Mouse (Mus musculus) liver, embryonic 14.5 days (tissue): ENCODE data around the gene Spns3. TPM values are rescaled to one million over a fixed set of nuclear protein-coding genes. Genes with fewer than 3 reads are reported as not detected.
A peak's percentile ranks its signal among the peaks of the same experiment; 100 is the strongest.
"Not testable (repeated sequence)": the region's sequence is repeated elsewhere in the genome, so short reads cannot be mapped to it uniquely, and the experiment has no call there.

Experiments
- ATAC-seq: fragments of 200-750 bp; cut with Nextera tagmentation; 2 replicates; pipeline ENCODE4 v1.8.0; 2017; ENCODE audit warnings: moderate number of reproducible peaks, mild to moderate bottlenecking, moderate library complexity; ENCODE audit not compliant: insufficient read depth
- DNase-seq, 3 experiments: peaks; one replicate each; pipeline ENCODE4 v3.0.0-alpha.2; 2012 to 2013; ENCODE audit warnings: low read depth in 3 of 3, low spot score in 3 of 3
- H3K27ac ChIP-seq: fragments of 300-500 bp; sonication (generic); 2 replicates; pipeline ENCODE4 v1.5.1; 2014; ENCODE audit warnings: moderate library complexity, mild to moderate bottlenecking, control low read depth, inconsistent platforms
- H3K27me3 ChIP-seq: fragments of 300-500 bp; sonication (generic); 2 replicates; pipeline ENCODE4 v1.6.1; 2014; ENCODE audit warnings: mild to moderate bottlenecking, low read length, moderate library complexity; ENCODE audit not compliant: control insufficient read depth, insufficient read depth
- H3K36me3 ChIP-seq: fragments of 300-500 bp; sonication (generic); replicated peaks from 2 replicates; pipeline ENCODE4 v1.6.1; 2014; ENCODE audit warnings: low read depth; ENCODE audit not compliant: control insufficient read depth, insufficient read depth
- H3K4me1 ChIP-seq, 2 experiments: fragments of 200-500 bp in 1 of 2; fragments of 300-500 bp in 1 of 2; sonication (generic) in 1 of 2; replicated peaks; 2 replicates each; pipeline ENCODE4 v1.6.1; 2012 to 2014; ENCODE audit warnings: antibody characterized with exemption in 1 of 2, inconsistent platforms in 1 of 2, low read length in 1 of 2; ENCODE audit not compliant: control insufficient read depth in 2 of 2, insufficient read depth in 2 of 2
- H3K4me2 ChIP-seq: fragments of 300-500 bp; sonication (generic); 2 replicates; pipeline ENCODE4 v1.6.1; 2014; ENCODE audit warnings: low read depth, mild to moderate bottlenecking, control low read depth, moderate library complexity
- H3K4me3 ChIP-seq, 2 experiments: fragments of 200-500 bp in 1 of 2; fragments of 300-500 bp in 1 of 2; sonication (generic) in 1 of 2; 2 replicates each; pipeline ENCODE4 v1.5.1; 2012 to 2014; ENCODE audit warnings: low read depth in 2 of 2, low read length in 2 of 2, mild to moderate bottlenecking in 2 of 2, control low read depth in 1 of 2, inconsistent platforms in 1 of 2, moderate library complexity in 1 of 2; ENCODE audit not compliant: insufficient read depth in 1 of 2
- H3K9ac ChIP-seq: fragments of 300-500 bp; sonication (generic); replicated peaks from 2 replicates; pipeline ENCODE4 v1.6.1; 2014; ENCODE audit warnings: mild to moderate bottlenecking, control low read depth, moderate library complexity
- H3K9me3 ChIP-seq: fragments of 300-500 bp; sonication (generic); 2 replicates; pipeline ENCODE4 v1.6.1; 2016; ENCODE audit warnings: low read length, mixed read lengths; ENCODE audit not compliant: control insufficient read depth
- CTCF ChIP-seq: IDR thresholded peaks from 2 replicates; pipeline ENCODE4 v1.5.1; 2016; ENCODE audit warnings: antibody characterized with exemption, low read depth, control low read depth
- EP300 ChIP-seq: IDR thresholded peaks from 2 replicates; pipeline ENCODE4 v1.6.1; 2016; ENCODE audit warnings: antibody characterized with exemption, low read depth
- WGBS: fragments of 180-500 bp; shearing (Covaris S2); extraction: QIAGEN DNeasy Blood & Tissue Kit; methylation state at CpG from one replicate; pipeline ENCODE4 v1.1.7; 2014; ENCODE audit not compliant: insufficient replicate concordance; 5-methylcytosine and 5-hydroxymethylcytosine counted together
- polyA plus RNA-seq, 2 experiments: library from polyadenylated mRNA; depleted of rRNA in 1 of 2; stranded (reverse) in 1 of 2; unstranded in 1 of 2; fragments of >200 nt; fragmentation: Nextera tagmentation in 1 of 2; extraction: Ambion mirVana in 1 of 2; gene quantifications; 2 replicates each; pipeline versions ENCODE4 v1.2.1 to v1.2.3; 2012 to 2014

Spns3 gene
- polyA plus RNA-seq, 2 experiments: 1.3 TPM

DNA sequence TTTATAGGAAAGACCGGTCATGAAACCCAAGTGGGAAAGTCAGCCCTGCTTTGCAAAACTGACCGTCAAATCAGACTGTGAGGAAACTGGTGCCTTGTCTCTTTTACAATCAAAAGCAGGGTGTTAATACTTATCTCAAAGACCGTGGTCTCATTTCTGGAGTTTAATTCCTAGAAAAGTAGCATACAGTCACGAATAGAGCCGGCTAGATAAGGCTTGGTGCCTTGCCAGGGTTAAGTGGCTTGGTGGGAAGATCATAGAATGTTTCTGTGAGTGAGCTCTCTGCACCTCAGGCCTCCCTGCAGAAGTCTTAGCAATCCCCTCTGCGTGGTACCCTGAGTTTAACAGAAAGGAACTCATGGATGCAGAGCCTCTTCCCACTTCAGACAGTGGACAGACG, 5.6 kb downstream of the Spns3 start:
- ATAC-seq (peak; percentile 51; the same call in 1 of the 2 replicates), DNase-seq (no peak)
- H3K27ac ChIP-seq: no peak overlapping the region
- WGBS: 27% methylated on average over 7 of the region's 7 CpGs
- peak overlapping the region; percentile 0; the same call in 1 of the 2 replicates for H3K4me2 ChIP-seq
- no peaks in the 10 kb centered on the region for H3K27me3 ChIP-seq
- H3K36me3 ChIP-seq: no peaks in the 10 kb centered on the region
- no peaks in the 10 kb centered on the region for H3K9me3 ChIP-seq
- H3K9ac ChIP-seq: no peak overlapping the region
- TF ChIP-seq EP300 (no peak), CTCF (no peak)
- peaks cover 4 to 14% of the 10 kb centered on the region in 2 experiments for H3K4me1 ChIP-seq
- H3K4me3 ChIP-seq: no peak overlapping the region

DNA sequence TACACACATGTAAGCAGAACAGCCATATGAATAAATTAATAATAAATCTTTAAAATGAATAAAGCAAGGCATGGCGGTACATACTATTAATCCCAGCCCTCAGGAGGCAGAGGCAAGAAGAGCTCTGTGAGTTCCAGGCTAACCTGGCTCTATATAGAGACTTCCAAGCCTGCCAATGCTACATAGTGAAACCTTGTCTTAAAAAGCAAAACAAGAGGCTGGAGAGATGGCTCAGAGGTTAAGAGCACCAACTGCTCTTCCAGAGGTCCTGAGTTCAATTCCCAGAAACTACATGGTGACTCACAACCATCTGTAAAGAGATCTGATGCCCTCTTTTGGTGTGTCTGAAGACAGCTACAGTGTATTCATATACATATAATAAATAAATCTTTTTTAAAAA, 6.6 kb downstream of the Spns3 start:
- not testable (repeated sequence) for H3K4me3 ChIP-seq

GRCm38 (mm10) chr11:72542586-72542985, 7.7 kb downstream of the Spns3 start:
- 81% methylated on average over 1 of the region's 1 CpGs for WGBS
- no peak overlapping the region for H3K4me2 ChIP-seq
- no peaks in the 10 kb centered on the region for H3K36me3 ChIP-seq
- peaks cover 6 to 22% of the 10 kb centered on the region in 2 experiments for H3K4me1 ChIP-seq
- no peak for TF ChIP-seq CTCF
- TF ChIP-seq EP300: no peak
- no peaks in the 10 kb centered on the region for H3K27me3 ChIP-seq
- no peak for DNase-seq
- no peak for ATAC-seq
- no peaks in the 10 kb centered on the region for H3K9me3 ChIP-seq
- no peak overlapping the region for H3K27ac ChIP-seq
- H3K4me3 ChIP-seq: no peak overlapping the region
- no peak overlapping the region for H3K9ac ChIP-seq

More for the DNA sequence above, 6.6 kb downstream of the Spns3 start:
- not testable (repeated sequence) for H3K27me3 ChIP-seq, DNase-seq, H3K36me3 ChIP-seq, H3K9me3 ChIP-seq, H3K4me2 ChIP-seq, H3K27ac ChIP-seq, H3K9ac ChIP-seq, ATAC-seq
- peaks cover 4 to 14% of the 10 kb centered on the region in 2 experiments for H3K4me1 ChIP-seq
- WGBS: 91% methylated on average over 1 of the region's 1 CpGs

DNA sequence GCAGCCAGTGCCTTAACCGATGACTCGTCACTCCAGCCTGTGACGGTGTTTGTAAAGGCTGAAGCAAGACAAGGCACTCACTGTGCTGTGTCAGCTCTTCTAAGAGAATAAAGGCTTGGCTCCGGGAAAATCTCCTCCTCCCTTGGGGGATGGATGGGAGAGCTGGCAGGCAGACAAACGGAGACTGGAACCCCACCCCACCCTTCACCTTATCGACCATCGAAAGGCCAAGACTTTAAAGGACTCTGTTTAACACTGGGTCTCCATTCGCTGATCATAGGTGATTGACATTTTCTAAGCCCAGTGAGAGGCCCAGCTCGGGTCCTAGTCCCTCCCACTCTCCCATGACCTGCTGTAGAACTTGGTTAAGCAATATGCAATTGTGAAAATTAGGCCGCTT, 8.4 kb downstream of the Spns3 start:
- H3K9me3 ChIP-seq: no peaks in the 10 kb centered on the region
- H3K4me3 ChIP-seq: no peak overlapping the region
- H3K4me2 ChIP-seq: no peak overlapping the region
- WGBS: 68% methylated on average over 10 of the region's 10 CpGs
- H3K27me3 ChIP-seq: no peaks in the 10 kb centered on the region
- no peak for TF ChIP-seq EP300
- no peak for TF ChIP-seq CTCF
- H3K9ac ChIP-seq: no peak overlapping the region
- no peaks in the 10 kb centered on the region for H3K36me3 ChIP-seq
- H3K27ac ChIP-seq: no peak overlapping the region
- no peak for ATAC-seq
- peaks cover 6 to 23% of the 10 kb centered on the region in 2 experiments for H3K4me1 ChIP-seq
- no peak for DNase-seq

DNA sequence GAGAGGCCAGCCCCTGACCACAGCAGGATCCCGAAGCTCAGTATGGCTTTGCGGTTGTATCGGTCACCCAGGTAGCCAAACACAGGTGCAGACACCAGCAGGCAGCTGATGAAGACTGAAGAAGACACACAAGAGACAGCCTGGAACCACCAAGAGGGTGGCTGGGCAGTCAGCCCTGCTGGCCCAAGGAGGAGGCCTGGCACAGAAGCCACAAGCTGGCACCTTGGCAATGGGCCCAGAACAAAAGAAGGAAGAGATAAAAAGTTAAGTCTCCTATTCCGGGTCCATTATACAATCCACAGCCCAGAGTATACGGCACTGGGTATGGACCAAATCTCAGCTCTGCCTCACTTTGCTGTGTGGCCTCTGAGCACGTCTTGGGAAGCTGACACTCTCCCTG, 9.9 kb downstream of the Spns3 start:
- ATAC-seq (no peak), DNase-seq (no peak)
- Histone ChIP-seq H3K4me3 (no peak overlapping the region), H3K9ac (no peak overlapping the region), H3K36me3 (no peaks in the 10 kb centered on the region), H3K27me3 (no peaks in the 10 kb centered on the region), H3K4me2 (no peak overlapping the region), H3K9me3 (no peaks in the 10 kb centered on the region), H3K4me1 (peaks cover 6 to 21% of the 10 kb centered on the region in 2 experiments), H3K27ac (no peak overlapping the region)
- WGBS: 72% methylated on average over 6 of the region's 6 CpGs
- TF ChIP-seq CTCF (no peak), EP300 (no peak)
